Mouse (Mus musculus) CH12.LX (cell line): ENCODE results near the gene Rbm41. TPM values are rescaled to one million over a fixed set of nuclear protein-coding genes. Genes with fewer than 3 reads are reported as not detected.

Source experiments
- DNase-seq: peaks from one replicate; pipeline ENCODE4 v3.0.0-alpha.2; 2013; ENCODE audit errors: extremely low read depth
- H3K27ac ChIP-seq: 2 replicates; pipeline ENCODE4 v1.5.1; 2012; ENCODE audit warnings: low read depth, mild to moderate bottlenecking, control low read depth, moderate library complexity; ENCODE audit not compliant: insufficient read depth
- H3K27me3 ChIP-seq: replicated peaks from 2 replicates; pipeline ENCODE3; 2012; ENCODE audit warnings: inconsistent platforms
- H3K36me3 ChIP-seq, 2 experiments: replicated peaks in 1 of 2; 2 replicates each; pipeline versions ENCODE3 to v1.6.1; 2012; ENCODE audit warnings: inconsistent platforms in 1 of 2, low read length in 1 of 2, mild to moderate bottlenecking in 1 of 2, mixed read lengths in 1 of 2, moderate library complexity in 1 of 2; ENCODE audit not compliant: control insufficient read depth in 1 of 2, insufficient read depth in 1 of 2
- H3K4me1 ChIP-seq, 2 experiments: 2 replicates each; pipeline ENCODE4 v1.6.1; 2012; ENCODE audit warnings: inconsistent platforms in 1 of 2, moderate library complexity in 1 of 2; ENCODE audit not compliant: insufficient read depth in 2 of 2, control insufficient read depth in 1 of 2
- H3K4me2 ChIP-seq: 2 replicates; pipeline ENCODE4 v1.6.1; 2012; ENCODE audit warnings: low read depth, mild to moderate bottlenecking, control low read depth; ENCODE audit not compliant: poor library complexity, insufficient read depth, severe bottlenecking
- H3K4me3 ChIP-seq, 3 experiments: fragments of 150-350 bp in 1 of 3; sonication (generic) in 1 of 3; replicated peaks in 1 of 3; 2 replicates each; pipeline versions ENCODE3 to v1.5.1; 2011 to 2012; ENCODE audit warnings: low read depth in 2 of 3, low read length in 2 of 3, mild to moderate bottlenecking in 2 of 3, moderate library complexity in 2 of 3, control low read depth in 1 of 3, improper control_type of control experiment in 1 of 3, inconsistent platforms in 1 of 3, mixed read lengths in 1 of 3; ENCODE audit not compliant: poor library complexity in 1 of 3
- H3K79me2 ChIP-seq: replicated peaks from 2 replicates; pipeline ENCODE4 v1.6.1; 2012; ENCODE audit warnings: mild to moderate bottlenecking, moderate library complexity; ENCODE audit not compliant: control insufficient read depth, poor library complexity, insufficient read depth, severe bottlenecking; ENCODE audit errors: extremely low read depth
- H3K9ac ChIP-seq: 2 replicates; pipeline ENCODE4 v1.6.1; 2012; ENCODE audit warnings: low read depth, mild to moderate bottlenecking, control low read depth, moderate library complexity; ENCODE audit not compliant: insufficient read depth
- H3K9me3 ChIP-seq: replicated peaks from 2 replicates; pipeline ENCODE3; 2012; ENCODE audit warnings: low read length, inconsistent platforms, mixed read lengths
- BHLHE40 ChIP-seq: IDR thresholded peaks from 2 replicates; pipeline ENCODE4 v1.6.1; 2011; ENCODE audit warnings: mild to moderate bottlenecking, low read depth, low read length, improper control_type of control experiment
- CHD1 ChIP-seq: IDR thresholded peaks from 2 replicates; pipeline ENCODE4 v1.6.1; 2012; ENCODE audit warnings: low read depth, low read length, improper control_type of control experiment, inconsistent platforms
- CHD2 ChIP-seq: IDR thresholded peaks from 2 replicates; pipeline ENCODE4 v1.6.1; 2011; ENCODE audit warnings: low read length, improper control_type of control experiment
- E2F4 ChIP-seq: IDR thresholded peaks from 2 replicates; pipeline ENCODE4 v1.6.1; 2011; ENCODE audit warnings: low read depth, low read length, improper control_type of control experiment; ENCODE audit not compliant: insufficient replicate concordance
- ELF1 ChIP-seq: IDR thresholded peaks from 2 replicates; pipeline ENCODE4 v1.6.1; 2014; ENCODE audit warnings: low read depth, mild to moderate bottlenecking, inconsistent platforms, low read length, improper control_type of control experiment
- EP300 ChIP-seq: IDR thresholded peaks from 2 replicates; pipeline ENCODE4 v1.6.1; 2011; ENCODE audit warnings: low read length, improper control_type of control experiment
- GABPA ChIP-seq: IDR thresholded peaks from 2 replicates; pipeline ENCODE4 v1.6.1; 2012; ENCODE audit warnings: low read depth, low read length, improper control_type of control experiment, inconsistent platforms; ENCODE audit not compliant: insufficient replicate concordance
- HCFC1 ChIP-seq: IDR thresholded peaks from 2 replicates; pipeline ENCODE4 v1.6.1; 2012; ENCODE audit warnings: low read depth, mild to moderate bottlenecking, inconsistent platforms, low read length, improper control_type of control experiment
- JUN ChIP-seq: IDR thresholded peaks from 2 replicates; pipeline ENCODE4 v1.6.1; 2011; ENCODE audit warnings: low read depth, mild to moderate bottlenecking, low read length, improper control_type of control experiment, moderate library complexity; ENCODE audit not compliant: insufficient read depth
- MAZ ChIP-seq: IDR thresholded peaks from 2 replicates; pipeline ENCODE4 v1.6.1; 2012; ENCODE audit warnings: low read depth, mild to moderate bottlenecking, inconsistent platforms, low read length, improper control_type of control experiment, moderate library complexity
- MEF2A ChIP-seq: IDR thresholded peaks from 2 replicates; pipeline ENCODE4 v1.6.1; 2014; ENCODE audit warnings: low read depth, mild to moderate bottlenecking, inconsistent platforms, low read length, improper control_type of control experiment, borderline replicate concordance
- MYC ChIP-seq: IDR thresholded peaks from 2 replicates; pipeline ENCODE4 v1.6.1; 2011; ENCODE audit warnings: low read depth, mild to moderate bottlenecking, improper control_type of control experiment, low read length
- NELFE ChIP-seq: IDR thresholded peaks from 2 replicates; pipeline ENCODE4 v1.6.1; 2011; ENCODE audit warnings: low read depth, low read length, improper control_type of control experiment
- PAX5 ChIP-seq: IDR thresholded peaks from 2 replicates; pipeline ENCODE4 v1.6.1; 2012; ENCODE audit warnings: low read length, inconsistent platforms, mixed read lengths
- POLR2A ChIP-seq: IDR thresholded peaks from 2 replicates; pipeline ENCODE4 v1.6.1; 2011; ENCODE audit warnings: low read depth, mild to moderate bottlenecking, improper control_type of control experiment, low read length
- POLR2AphosphoS2 ChIP-seq: IDR thresholded peaks from 2 replicates; pipeline ENCODE4 v1.6.1; 2011; ENCODE audit warnings: low read depth, low read length, improper control_type of control experiment
- RCOR1 ChIP-seq: conservative IDR thresholded peaks from 2 replicates; pipeline ENCODE4 v1.6.1; 2012; ENCODE audit warnings: low read depth, mild to moderate bottlenecking, inconsistent platforms, low read length, improper control_type of control experiment
- SIN3A ChIP-seq: IDR thresholded peaks from 2 replicates; pipeline ENCODE4 v1.6.1; 2012; ENCODE audit warnings: low read length, improper control_type of control experiment, inconsistent platforms
- SMC3 ChIP-seq: IDR thresholded peaks from 2 replicates; pipeline ENCODE4 v1.6.1; 2011; ENCODE audit warnings: low read depth, low read length, improper control_type of control experiment
- TCF12 ChIP-seq: IDR thresholded peaks from 2 replicates; pipeline ENCODE4 v1.6.1; 2014; ENCODE audit warnings: low read depth, mild to moderate bottlenecking, inconsistent platforms, low read length, improper control_type of control experiment
- USF2 ChIP-seq: conservative IDR thresholded peaks from 2 replicates; pipeline ENCODE4 v1.6.1; 2011; ENCODE audit warnings: low read depth, low read length, improper control_type of control experiment
- ZC3H11A ChIP-seq: IDR thresholded peaks from 2 replicates; pipeline ENCODE4 v1.6.1; 2012; ENCODE audit warnings: low read depth, mild to moderate bottlenecking, inconsistent platforms, low read length, improper control_type of control experiment
- ZKSCAN1 ChIP-seq: IDR thresholded peaks from 2 replicates; pipeline ENCODE4 v1.6.1; 2012; ENCODE audit warnings: low read depth, inconsistent platforms, low read length, improper control_type of control experiment, borderline replicate concordance
- ZMIZ1 ChIP-seq: IDR thresholded peaks from 2 replicates; pipeline ENCODE4 v1.6.1; 2012; ENCODE audit warnings: low read depth, mild to moderate bottlenecking, inconsistent platforms, low read length, improper control_type of control experiment
- dilution Hi-C: fragments of 300-500 bp; cut with MboI; formaldehyde crosslinking; loops from 2 replicates; pipeline ENCODE4 v1.14.3; 2020; ENCODE audit warnings: low sequenced_read_pairs; ENCODE audit not compliant: extremely low pct_unique_long_range_greater_than_20kb, extremely low pct_ligation_motif_present
- in situ Hi-C: fragments of 300-500 bp; cut with MboI; formaldehyde crosslinking; loops from 3 replicates; pipeline ENCODE4 v1.14.3; 2019; ENCODE audit warnings: low sequenced_read_pairs, low pct_ligation_motif_present, low pct_unique_long_range_greater_than_20kb, mixed read lengths
- polyA plus RNA-seq: library from polyadenylated mRNA; unstranded; fragments of >175 nt; gene quantifications from 2 replicates; pipeline ENCODE4 v1.2.1, GENCODE M21; 2012; ENCODE audit warnings: low read depth; ENCODE audit not compliant: insufficient read length
- total RNA-seq, 2 experiments: library from RNA; depleted of rRNA; stranded (reverse); fragments of 300-350 nt in 1 of 2; fragments of >200 nt in 1 of 2; gene quantifications; 2 replicates each; pipeline ENCODE4 v1.2.3; 2012 to 2014

Gene Rbm41
- total and polyA plus RNA-seq, 3 experiments: 6.5 to 11.1 (median 8.9) TPM

DNA sequence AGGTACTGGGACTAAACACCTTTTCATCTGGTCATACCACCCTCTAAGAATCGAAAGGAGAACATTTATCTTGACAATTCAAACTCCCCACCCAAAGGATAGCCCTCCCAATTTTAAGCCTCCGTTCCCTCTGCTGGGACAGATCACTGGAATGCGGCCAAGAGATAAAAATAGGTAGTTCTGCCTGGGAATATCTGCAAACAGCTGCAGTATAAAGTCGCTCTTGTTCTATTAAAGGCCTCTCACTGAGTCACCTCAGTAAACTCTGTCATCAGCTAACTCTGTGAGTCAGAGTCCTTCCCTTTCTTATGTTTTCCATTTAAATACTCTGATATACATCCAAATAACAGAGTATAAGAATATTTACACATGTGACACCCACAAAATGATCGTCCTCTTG lies 139.0 kb downstream of the Rbm41 start:
- DNase-seq: no peak
- dilution Hi-C loops: no loop called here
- Histone ChIP-seq H3K9me3 (no peaks in the 10 kb centered on the region), H3K27ac (no peak overlapping the region), H3K27me3 (no peaks in the 10 kb centered on the region), H3K4me2 (no peak overlapping the region), H3K36me3 (no peaks in the 10 kb centered on the region), H3K4me3 (no peak overlapping the region), H3K79me2 (no peaks in the 10 kb centered on the region), H3K9ac (no peak overlapping the region), H3K4me1 (no peaks in the 10 kb centered on the region)
- in situ Hi-C loops: no loop called here
- TF ChIP-seq POLR2A (no peak), TCF12 (no peak), MAZ (no peak), USF2 (no peak), HCFC1 (no peak), ZMIZ1 (no peak), PAX5 (no peak), ZKSCAN1 (no peak), JUN (no peak), POLR2AphosphoS2 (no peak), NELFE (no peak)

DNA sequence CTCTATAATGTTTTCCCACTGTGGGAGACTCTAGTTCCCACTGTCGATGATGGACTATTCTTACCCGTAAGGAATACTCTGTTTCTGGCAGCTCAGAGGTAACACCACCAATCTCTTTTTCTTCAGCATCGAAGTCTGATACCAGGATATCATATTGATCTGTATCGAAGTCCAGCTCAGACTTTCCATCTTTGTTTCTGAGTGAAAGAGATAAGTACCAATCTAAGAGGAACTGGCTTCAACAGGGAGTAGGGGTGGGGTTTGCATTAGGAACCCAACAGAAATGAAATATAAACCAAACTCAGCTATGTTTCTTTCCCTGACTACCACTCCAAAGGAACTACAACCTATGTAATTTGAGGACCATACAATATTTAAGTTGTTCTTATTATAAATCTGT lies 143.6 kb downstream of the Rbm41 start:
- H3K9ac ChIP-seq: no peak overlapping the region
- in situ Hi-C loops (no loop called here), dilution Hi-C loops (no loop called here)
- H3K36me3 ChIP-seq: no peaks in the 10 kb centered on the region
- TF ChIP-seq E2F4 (no peak), ZC3H11A (no peak), ELF1 (no peak), PAX5 (no peak), CHD1 (no peak), SMC3 (no peak), ZKSCAN1 (no peak), MAZ (no peak), BHLHE40 (no peak), GABPA (no peak), SIN3A (no peak), RCOR1 (no peak), EP300 (no peak), JUN (no peak), CHD2 (no peak), HCFC1 (no peak), MYC (no peak), MEF2A (no peak)
- H3K4me2 ChIP-seq: no peak overlapping the region
- no peaks in the 10 kb centered on the region for H3K27me3 ChIP-seq
- no peak overlapping the region for H3K4me3 ChIP-seq
- H3K4me1 ChIP-seq: no peaks in the 10 kb centered on the region
- H3K9me3 ChIP-seq: no peaks in the 10 kb centered on the region
- no peak overlapping the region for H3K27ac ChIP-seq
- DNase-seq: no peak
- no peaks in the 10 kb centered on the region for H3K79me2 ChIP-seq
